Mouse (Mus musculus) embryonic facial prominence, embryonic 12.5 days (tissue): ENCODE results near the gene Aak1. TPM values are rescaled to one million over a fixed set of nuclear protein-coding genes. Genes with fewer than 3 reads are reported as not detected.

Experiments
- ATAC-seq: fragments of 200-750 bp; cut with Nextera tagmentation; 2 replicates; pipeline ENCODE4 v1.8.0; 2017; ENCODE audit not compliant: insufficient number of reproducible peaks, insufficient read depth, low FRiP score, low TSS enrichment
- H3K27ac ChIP-seq: fragments of 300-500 bp; sonication (generic); 2 replicates; pipeline ENCODE4 v1.5.1; 2016; ENCODE audit warnings: mild to moderate bottlenecking
- H3K27me3 ChIP-seq: fragments of 300-500 bp; sonication (generic); 2 replicates; pipeline ENCODE4 v1.6.1; 2016; ENCODE audit warnings: mild to moderate bottlenecking, moderate library complexity
- H3K36me3 ChIP-seq: fragments of 300-500 bp; sonication (generic); 2 replicates; pipeline ENCODE4 v1.6.1; 2016; ENCODE audit warnings: mild to moderate bottlenecking
- H3K4me1 ChIP-seq: fragments of 300-500 bp; sonication (generic); 2 replicates; pipeline ENCODE4 v1.6.1; 2016
- H3K4me2 ChIP-seq: fragments of 300-500 bp; sonication (generic); replicated peaks from 2 replicates; pipeline ENCODE4 v1.6.1; 2016; ENCODE audit warnings: mild to moderate bottlenecking, moderate library complexity
- H3K4me3 ChIP-seq: fragments of 300-500 bp; sonication (generic); 2 replicates; pipeline ENCODE4 v1.5.1; 2016; ENCODE audit warnings: mild to moderate bottlenecking
- H3K9ac ChIP-seq: fragments of 300-500 bp; sonication (generic); 2 replicates; pipeline ENCODE4 v1.6.1; 2016; ENCODE audit warnings: mild to moderate bottlenecking, moderate library complexity
- H3K9me3 ChIP-seq: fragments of 300-500 bp; sonication (generic); 2 replicates; pipeline ENCODE4 v1.6.1; 2016; ENCODE audit warnings: mild to moderate bottlenecking, moderate library complexity
- WGBS: fragments of 180-500 bp; shearing (Covaris S2); methylation state at CpG from one replicate; pipeline ENCODE4 v1.1.7; 2016; 5-methylcytosine and 5-hydroxymethylcytosine counted together
- polyA plus RNA-seq: library from polyadenylated mRNA; unstranded; fragments of >200 nt; fragmentation: Nextera tagmentation; extraction: Ambion mirVana; gene quantifications from 2 replicates; pipeline ENCODE4 v1.2.1, GENCODE M21; 2016

The Aak1 gene
- 17.9 and 19.7 TPM in 2 replicates for polyA plus RNA-seq

GRCm38 (mm10) chr6:86848915-86849644 is at the start of gene Aak1:
TSS of gene Aak1 (plus strand) at chr6:86849517.
- H3K27ac ChIP-seq, result peak within 1 kb of the TSS; percentile 89
- ATAC-seq, result peak; percentile 89
- H3K4me1 ChIP-seq, result peaks cover 27% of the 10 kb centered on the region
- peak within 1 kb of the TSS; percentile 84 for H3K4me2 ChIP-seq
- peak within 1 kb of the TSS; percentile 80 for H3K9ac ChIP-seq
- H3K27me3 ChIP-seq, result no peaks in the 10 kb centered on the region
- WGBS, result under 1% methylated on average over 59 of the region's 60 CpGs
- 0 out of 2 replicates have a peak, but pooled peaks cover 5% of the 10 kb centered on the region for H3K36me3 ChIP-seq
- no peaks in the 10 kb centered on the region for H3K9me3 ChIP-seq
- H3K4me3 ChIP-seq, result peak within 1 kb of the TSS; percentile 79

GRCm38 (mm10) chr6:86800467-86800866 is 48.9 kb upstream of the Aak1 start:
- H3K4me1 ChIP-seq, result no peaks in the 10 kb centered on the region
- no peaks in the 10 kb centered on the region for H3K9me3 ChIP-seq
- ATAC-seq, result no peak
- 87% methylated on average over 3 of the region's 3 CpGs for WGBS
- H3K4me3 ChIP-seq, result no peak overlapping the region
- H3K4me2 ChIP-seq, result no peak overlapping the region
- H3K36me3 ChIP-seq, result no peaks in the 10 kb centered on the region
- no peak overlapping the region for H3K27ac ChIP-seq
- H3K9ac ChIP-seq, result no peak overlapping the region
- 0 out of 2 replicates have a peak, but pooled peaks cover 9% of the 10 kb centered on the region for H3K27me3 ChIP-seq

GRCm38 (mm10) chr6:86801431-86801830 is 47.9 kb upstream of the Aak1 start:
- no peaks in the 10 kb centered on the region for H3K9me3 ChIP-seq
- no peak overlapping the region for H3K4me3 ChIP-seq
- H3K27me3 ChIP-seq, result 0 out of 2 replicates have a peak, but pooled peaks cover 4% of the 10 kb centered on the region
- no peak overlapping the region for H3K9ac ChIP-seq
- no peak overlapping the region for H3K27ac ChIP-seq
- H3K36me3 ChIP-seq, result no peaks in the 10 kb centered on the region
- H3K4me2 ChIP-seq, result no peak overlapping the region
- WGBS, result 42% methylated on average over 11 of the region's 11 CpGs
- no peaks in the 10 kb centered on the region for H3K4me1 ChIP-seq
- no peak for ATAC-seq

- H3K27me3 ChIP-seq, result no peaks in the 10 kb centered on the region
- H3K4me2 ChIP-seq, result no peak overlapping the region
- no peaks in the 10 kb centered on the region for H3K36me3 ChIP-seq
- H3K9ac ChIP-seq, result no peak overlapping the region
- no peak overlapping the region for H3K4me3 ChIP-seq
- H3K27ac ChIP-seq, result no peak overlapping the region
- WGBS, result 63% methylated on average over 3 of the region's 3 CpGs
- no peaks in the 10 kb centered on the region for H3K4me1 ChIP-seq
- H3K9me3 ChIP-seq, result no peaks in the 10 kb centered on the region
- no peak for ATAC-seq
Observed at GRCm38 (mm10) chr6:86804646-86805045, 44.7 kb upstream of the Aak1 start.

- ATAC-seq, result no peak
- WGBS, result 2% methylated on average over 5 of the region's 5 CpGs
- Histone ChIP-seq H3K9ac (no peak overlapping the region), H3K4me1 (no peaks in the 10 kb centered on the region), H3K27me3 (no peaks in the 10 kb centered on the region), H3K36me3 (no peaks in the 10 kb centered on the region), H3K4me3 (no peak overlapping the region), H3K27ac (no peak overlapping the region), H3K9me3 (no peaks in the 10 kb centered on the region), H3K4me2 (no peak overlapping the region)
Observed at GRCm38 (mm10) chr6:86806455-86807086, 42.7 kb upstream of the Aak1 start.

GRCm38 (mm10) chr6:86812919-86813318 is 36.4 kb upstream of the Aak1 start:
- ATAC-seq, result no peak

GRCm38 (mm10) chr6:86813341-86813740 is 36.0 kb upstream of the Aak1 start:
- Histone ChIP-seq H3K4me3 (no peak overlapping the region), H3K27ac (no peak overlapping the region), H3K4me1 (peaks cover 11% of the 10 kb centered on the region), H3K9ac (no peak overlapping the region), H3K9me3 (no peaks in the 10 kb centered on the region), H3K36me3 (no peaks in the 10 kb centered on the region), H3K4me2 (no peak overlapping the region), H3K27me3 (no peaks in the 10 kb centered on the region)
- 23% methylated on average over 3 of the region's 3 CpGs for WGBS
- ATAC-seq, result no peak

More at GRCm38 (mm10) chr6:86812919-86813318, 36.4 kb upstream of the Aak1 start:
- H3K4me1 ChIP-seq, result peaks cover 11% of the 10 kb centered on the region
- H3K27ac ChIP-seq, result no peak overlapping the region
- H3K4me2 ChIP-seq, result no peak overlapping the region
- H3K9ac ChIP-seq, result no peak overlapping the region
- no peak overlapping the region for H3K4me3 ChIP-seq
- H3K36me3 ChIP-seq, result no peaks in the 10 kb centered on the region
- 58% methylated on average over 4 of the region's 4 CpGs for WGBS
- no peaks in the 10 kb centered on the region for H3K9me3 ChIP-seq
- no peaks in the 10 kb centered on the region for H3K27me3 ChIP-seq

GRCm38 (mm10) chr6:86814926-86815325 is 34.4 kb upstream of the Aak1 start:
- H3K27me3 ChIP-seq, result no peaks in the 10 kb centered on the region
- peak overlapping the region; percentile 40 for H3K4me2 ChIP-seq
- 0 out of 2 replicates have a peak overlapping the region, but pooled peaks have one; percentile 26 for H3K27ac ChIP-seq
- H3K9ac ChIP-seq, result no peak overlapping the region
- no peaks in the 10 kb centered on the region for H3K36me3 ChIP-seq
- 35% methylated on average over 3 of the region's 3 CpGs for WGBS
- no peak for ATAC-seq
- no peak overlapping the region for H3K4me3 ChIP-seq
- H3K9me3 ChIP-seq, result no peaks in the 10 kb centered on the region
- peaks cover 11% of the 10 kb centered on the region for H3K4me1 ChIP-seq

GRCm38 (mm10) chr6:86815436-86815835 is 33.9 kb upstream of the Aak1 start:
- WGBS, result under 1% methylated on average over 7 of the region's 7 CpGs
- Histone ChIP-seq H3K9me3 (no peaks in the 10 kb centered on the region), H3K9ac (no peak overlapping the region), H3K27me3 (no peaks in the 10 kb centered on the region), H3K36me3 (no peaks in the 10 kb centered on the region), H3K4me3 (peak overlapping the region; percentile 17), H3K27ac (peak overlapping the region; percentile 43; the same call in 1 of the 2 replicates), H3K4me2 (peak overlapping the region; percentile 40), H3K4me1 (peaks cover 11% of the 10 kb centered on the region)
- ATAC-seq, result 0 out of 2 replicates have a peak, but pooled peaks have one; percentile 61

- WGBS, result 16% methylated on average over 8 of the region's 8 CpGs
- Histone ChIP-seq H3K4me1 (peaks cover 11% of the 10 kb centered on the region), H3K9ac (no peak overlapping the region), H3K27me3 (no peaks in the 10 kb centered on the region), H3K4me2 (no peak overlapping the region), H3K9me3 (no peaks in the 10 kb centered on the region), H3K27ac (no peak overlapping the region), H3K36me3 (no peaks in the 10 kb centered on the region), H3K4me3 (no peak overlapping the region)
- ATAC-seq, result no peak
Observed at GRCm38 (mm10) chr6:86816586-86816985, 32.7 kb upstream of the Aak1 start.

GRCm38 (mm10) chr6:86818914-86819313 is 30.4 kb upstream of the Aak1 start:
- no peaks in the 10 kb centered on the region for H3K9me3 ChIP-seq
- no peak overlapping the region for H3K4me2 ChIP-seq
- peaks cover 18% of the 10 kb centered on the region for H3K4me1 ChIP-seq
- H3K27me3 ChIP-seq, result peaks cover 16% of the 10 kb centered on the region
- ATAC-seq, result no peak
- no peak overlapping the region for H3K4me3 ChIP-seq
- 71% methylated on average over 4 of the region's 4 CpGs for WGBS
- no peaks in the 10 kb centered on the region for H3K36me3 ChIP-seq
- H3K9ac ChIP-seq, result no peak overlapping the region
- H3K27ac ChIP-seq, result no peak overlapping the region

- H3K9me3 ChIP-seq, result no peaks in the 10 kb centered on the region
- H3K9ac ChIP-seq, result no peak overlapping the region
- WGBS, result 76% methylated on average over 5 of the region's 5 CpGs
- H3K4me2 ChIP-seq, result no peak overlapping the region
- H3K4me3 ChIP-seq, result no peak overlapping the region
- peaks cover 17% of the 10 kb centered on the region for H3K27me3 ChIP-seq
- no peak for ATAC-seq
- H3K4me1 ChIP-seq, result peaks cover 17% of the 10 kb centered on the region
- no peaks in the 10 kb centered on the region for H3K36me3 ChIP-seq
- no peak overlapping the region for H3K27ac ChIP-seq
Observed at GRCm38 (mm10) chr6:86819926-86820325, 29.4 kb upstream of the Aak1 start.
